Mouse (Mus musculus) kidney, embryonic 14.5 days (tissue): ENCODE measurements around the gene Jak2. TPM values are rescaled to one million over a fixed set of nuclear protein-coding genes. Genes with fewer than 3 reads are reported as not detected.

Source experiments
- ATAC-seq: fragments of 200-750 bp; cut with Nextera tagmentation; 2 replicates; pipeline ENCODE4 v1.8.0; 2017; ENCODE audit warnings: moderate number of reproducible peaks, mild to moderate bottlenecking, moderate TSS enrichment, moderate library complexity; ENCODE audit not compliant: low FRiP score, low TSS enrichment
- H3K27ac ChIP-seq: fragments of 300-500 bp; sonication (generic); 2 replicates; pipeline ENCODE4 v1.5.1; 2014; ENCODE audit warnings: low read depth, mild to moderate bottlenecking, low read length, moderate library complexity, mixed read lengths
- H3K27me3 ChIP-seq: fragments of 300-500 bp; sonication (generic); 2 replicates; pipeline ENCODE4 v1.6.1; 2014; ENCODE audit warnings: mild to moderate bottlenecking, low read length; ENCODE audit not compliant: control insufficient read depth, insufficient read depth
- H3K36me3 ChIP-seq: fragments of 300-500 bp; sonication (generic); 2 replicates; pipeline ENCODE4 v1.6.1; 2014; ENCODE audit warnings: low read length, mixed read lengths; ENCODE audit not compliant: control insufficient read depth, insufficient read depth
- H3K4me1 ChIP-seq: fragments of 300-500 bp; sonication (generic); 2 replicates; pipeline ENCODE4 v1.6.1; 2014; ENCODE audit warnings: low read length, mixed read lengths; ENCODE audit not compliant: control insufficient read depth, insufficient read depth
- H3K4me2 ChIP-seq: fragments of 300-500 bp; sonication (generic); replicated peaks from 2 replicates; pipeline ENCODE4 v1.6.1; 2014; ENCODE audit warnings: low read depth, mild to moderate bottlenecking, low read length
- H3K4me3 ChIP-seq: fragments of 300-500 bp; sonication (generic); 2 replicates; pipeline ENCODE4 v1.5.1; 2014; ENCODE audit warnings: mild to moderate bottlenecking, low read length
- H3K9ac ChIP-seq: fragments of 300-500 bp; sonication (generic); 2 replicates; pipeline ENCODE4 v1.6.1; 2014; ENCODE audit warnings: low read depth, mild to moderate bottlenecking, low read length, moderate library complexity
- H3K9me3 ChIP-seq: fragments of 300-500 bp; sonication (generic); 2 replicates; pipeline ENCODE4 v1.6.1; 2016; ENCODE audit warnings: low read length; ENCODE audit not compliant: control insufficient read depth
- WGBS: fragments of 180-500 bp; shearing (Covaris S2); extraction: QIAGEN DNeasy Blood & Tissue Kit; methylation state at CpG from one replicate; pipeline ENCODE4 v1.1.7; 2014; 5-methylcytosine and 5-hydroxymethylcytosine counted together
- polyA plus RNA-seq: library from polyadenylated mRNA; unstranded; fragments of >200 nt; fragmentation: Nextera tagmentation; extraction: Ambion mirVana; gene quantifications from 2 replicates; pipeline ENCODE4 v1.2.1, GENCODE M21; 2014

The Jak2 gene
- polyA plus RNA-seq, 1 experiment from 2014 or later, result 15.5 TPM

DNA sequence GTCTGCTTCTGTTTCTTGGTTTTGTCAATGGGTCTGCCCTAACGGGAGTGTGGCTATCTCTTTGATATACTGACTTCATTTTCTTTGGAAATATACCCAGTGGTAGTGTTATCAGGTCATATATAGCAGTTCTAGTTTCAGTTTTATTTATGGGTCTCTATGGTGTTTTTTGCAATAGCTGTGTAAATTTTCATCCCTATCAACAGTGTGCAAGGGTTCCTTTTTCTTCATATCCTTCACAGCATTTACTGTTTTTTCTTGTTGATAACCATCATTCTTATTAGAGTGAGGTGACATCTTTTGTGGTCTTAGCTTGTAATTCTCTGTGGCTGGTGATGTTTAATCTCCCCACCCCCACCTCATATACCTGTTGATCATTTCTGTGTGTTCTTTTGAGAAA lies 24.6 kb upstream of the Jak2 start:
- WGBS, result 49% methylated on average over 1 of the region's 1 CpGs
- no peaks in the 10 kb centered on the region for H3K9me3 ChIP-seq

DNA sequence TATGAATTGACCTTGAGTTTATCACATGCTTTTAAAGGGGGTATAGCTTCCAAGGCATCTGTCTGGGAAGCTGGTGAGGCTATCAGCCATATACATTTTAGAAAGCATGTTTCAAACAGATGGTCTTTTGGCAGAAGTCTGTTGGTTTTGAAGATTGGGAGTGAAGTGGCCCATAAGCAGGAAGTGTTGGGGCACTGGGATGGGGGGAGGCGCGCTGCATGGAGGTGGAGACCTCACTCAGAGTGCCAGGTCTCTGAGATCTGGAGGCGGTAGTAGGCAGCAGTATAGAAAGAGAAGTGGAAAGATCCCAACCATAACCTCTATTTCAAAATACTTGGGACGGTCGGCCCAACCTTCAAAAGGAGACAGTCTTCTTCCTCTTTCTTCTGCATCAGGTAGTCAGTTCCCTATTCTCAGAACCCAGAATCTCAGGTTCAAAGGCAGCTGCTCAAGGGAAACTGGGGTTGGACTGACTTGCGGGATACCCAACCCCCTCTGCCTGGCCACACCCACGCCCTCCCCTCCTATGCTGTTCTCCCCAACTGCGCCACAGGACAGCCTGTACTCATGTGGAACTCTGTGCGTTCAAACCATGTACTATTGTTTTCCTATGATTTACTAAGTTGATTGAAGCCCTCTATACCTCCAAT lies 23.6 kb upstream of the Jak2 start:
- H3K4me1 ChIP-seq, result no peaks in the 10 kb centered on the region
- H3K4me2 ChIP-seq, result no peak overlapping the region
- H3K9me3 ChIP-seq, result no peaks in the 10 kb centered on the region
- no peaks in the 10 kb centered on the region for H3K27me3 ChIP-seq
- no peak for ATAC-seq
- H3K9ac ChIP-seq, result no peak overlapping the region
- no peak overlapping the region for H3K4me3 ChIP-seq
- no peaks in the 10 kb centered on the region for H3K36me3 ChIP-seq
- 71% methylated on average over 9 of the region's 9 CpGs for WGBS
- H3K27ac ChIP-seq, result no peak overlapping the region

More for the DNA sequence above, 24.6 kb upstream of the Jak2 start:
- Histone ChIP-seq H3K27ac (no peak overlapping the region), H3K4me3 (no peak overlapping the region), H3K9ac (no peak overlapping the region), H3K4me1 (no peaks in the 10 kb centered on the region), H3K4me2 (no peak overlapping the region), H3K36me3 (no peaks in the 10 kb centered on the region), H3K27me3 (no peaks in the 10 kb centered on the region)
- ATAC-seq, result no peak

DNA sequence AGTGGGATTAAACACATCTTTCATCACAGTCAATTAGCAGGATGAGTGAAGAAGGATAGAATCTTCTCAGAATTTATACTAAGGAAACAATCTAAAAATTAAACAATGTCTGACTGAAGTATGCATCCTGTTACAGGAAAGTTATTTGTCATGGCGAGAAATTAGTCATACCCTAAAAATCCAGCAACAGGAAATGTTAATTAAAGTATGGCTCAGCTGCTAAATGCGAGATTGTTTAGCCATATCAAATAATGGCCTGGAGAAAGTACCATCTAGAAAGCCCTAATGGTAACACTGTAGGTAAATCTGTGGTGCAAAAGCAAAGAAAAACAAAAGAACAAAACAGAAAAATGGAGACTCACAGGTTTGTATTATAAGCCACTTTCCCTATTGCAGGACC lies 22.6 kb upstream of the Jak2 start:
- no peak for ATAC-seq
- no peak overlapping the region for H3K4me2 ChIP-seq
- no peaks in the 10 kb centered on the region for H3K9me3 ChIP-seq
- H3K36me3 ChIP-seq, result no peaks in the 10 kb centered on the region
- 76% methylated on average over 2 of the region's 2 CpGs for WGBS
- H3K9ac ChIP-seq, result no peak overlapping the region
- H3K4me1 ChIP-seq, result no peaks in the 10 kb centered on the region
- no peaks in the 10 kb centered on the region for H3K27me3 ChIP-seq
- no peak overlapping the region for H3K4me3 ChIP-seq
- no peak overlapping the region for H3K27ac ChIP-seq

DNA sequence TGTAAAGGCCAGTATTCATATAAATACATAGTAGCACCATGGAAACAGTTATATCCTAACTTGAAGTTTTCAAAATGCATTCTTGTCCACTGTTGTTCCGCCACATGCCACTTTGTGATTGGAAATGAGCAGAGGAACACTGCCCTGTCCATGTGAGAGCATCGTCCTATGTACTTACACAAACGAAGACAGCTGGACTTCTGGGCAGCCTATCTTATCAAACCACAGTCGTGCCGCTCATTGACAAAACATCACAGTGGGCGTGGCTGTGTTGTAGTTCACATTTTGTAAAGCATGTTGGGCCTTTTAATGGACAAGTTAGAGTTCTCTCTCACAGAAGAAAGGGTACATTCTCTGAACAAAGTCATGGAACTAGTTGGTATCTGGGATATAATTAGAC lies 18.9 kb upstream of the Jak2 start:
- H3K9ac ChIP-seq, result no peak overlapping the region
- WGBS, result 89% methylated on average over 6 of the region's 6 CpGs
- H3K9me3 ChIP-seq, result no peaks in the 10 kb centered on the region
- H3K27me3 ChIP-seq, result no peaks in the 10 kb centered on the region
- H3K4me1 ChIP-seq, result no peaks in the 10 kb centered on the region
- H3K4me2 ChIP-seq, result no peak overlapping the region
- no peak overlapping the region for H3K4me3 ChIP-seq
- no peaks in the 10 kb centered on the region for H3K36me3 ChIP-seq
- no peak for ATAC-seq
- H3K27ac ChIP-seq, result no peak overlapping the region

DNA sequence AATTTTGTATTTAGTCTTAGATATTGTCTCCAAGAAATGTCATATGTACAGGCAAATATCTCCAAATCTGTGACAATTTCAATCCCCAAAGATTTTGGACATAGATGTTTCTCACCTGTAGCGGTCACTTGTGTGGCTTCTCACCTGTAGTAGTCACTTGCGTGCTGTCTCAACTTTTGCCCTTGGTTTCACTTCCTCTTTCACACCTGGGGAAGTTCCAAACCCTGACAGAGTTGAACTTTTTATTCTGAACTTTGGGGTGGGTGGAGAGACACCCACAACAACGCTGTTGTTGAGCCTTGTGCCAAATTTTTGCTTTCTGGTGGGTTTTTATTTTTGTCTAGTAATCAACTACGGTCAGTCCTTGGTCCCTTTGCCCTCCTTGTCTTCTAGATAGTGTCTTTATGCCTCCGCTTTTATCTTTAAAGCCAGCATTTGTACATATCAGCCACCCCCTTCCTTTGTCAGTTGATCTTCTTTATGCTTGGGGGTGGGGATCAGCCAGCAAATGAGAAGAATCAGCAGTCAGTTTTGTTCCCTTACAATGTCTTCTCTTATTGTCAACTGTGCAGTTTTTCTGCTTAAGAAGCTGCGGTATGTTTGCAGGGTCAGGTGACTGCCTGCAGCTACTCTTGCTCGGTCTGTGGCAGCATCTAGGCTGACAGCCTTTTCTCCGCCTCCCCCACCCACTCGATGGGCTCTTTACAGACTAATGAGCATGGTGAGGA lies 14.8 kb upstream of the Jak2 start:
- H3K4me3 ChIP-seq, result no peak overlapping the region
- no peaks in the 10 kb centered on the region for H3K9me3 ChIP-seq
- no peak for ATAC-seq
- H3K27ac ChIP-seq, result no peak overlapping the region
- no peak overlapping the region for H3K9ac ChIP-seq
- no peaks in the 10 kb centered on the region for H3K27me3 ChIP-seq
- H3K36me3 ChIP-seq, result no peaks in the 10 kb centered on the region
- 0 out of 2 replicates have a peak, but pooled peaks cover 4% of the 10 kb centered on the region for H3K4me1 ChIP-seq
- no peak overlapping the region for H3K4me2 ChIP-seq
- WGBS, result 59% methylated on average over 9 of the region's 9 CpGs

DNA sequence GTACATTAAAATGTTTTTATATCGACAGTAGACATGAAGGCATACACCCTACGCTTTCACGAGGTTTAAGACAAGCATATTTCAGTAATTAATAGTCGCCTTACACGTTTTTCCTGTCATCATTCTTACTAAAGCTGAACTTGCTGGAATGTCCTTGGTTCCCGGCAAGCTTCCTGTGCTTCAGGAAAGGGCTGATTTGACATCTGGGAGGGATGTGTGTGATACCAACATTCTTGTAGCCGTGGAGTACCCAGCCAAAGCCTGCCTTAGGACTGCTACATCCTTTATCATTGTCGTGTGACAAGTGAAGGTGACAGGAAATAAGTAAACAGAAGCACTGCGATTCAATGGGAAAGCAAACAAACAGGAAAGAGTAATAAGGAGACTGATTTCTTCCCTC lies 13.5 kb upstream of the Jak2 start:
- Histone ChIP-seq H3K36me3 (no peaks in the 10 kb centered on the region), H3K4me3 (no peak overlapping the region), H3K27me3 (no peaks in the 10 kb centered on the region), H3K9me3 (no peaks in the 10 kb centered on the region), H3K27ac (no peak overlapping the region), H3K9ac (no peak overlapping the region), H3K4me1 (0 out of 2 replicates have a peak, but pooled peaks cover 4% of the 10 kb centered on the region), H3K4me2 (peak overlapping the region; percentile 8; the same call in 1 of the 2 replicates)
- ATAC-seq, result no peak
- 41% methylated on average over 9 of the region's 9 CpGs for WGBS

DNA sequence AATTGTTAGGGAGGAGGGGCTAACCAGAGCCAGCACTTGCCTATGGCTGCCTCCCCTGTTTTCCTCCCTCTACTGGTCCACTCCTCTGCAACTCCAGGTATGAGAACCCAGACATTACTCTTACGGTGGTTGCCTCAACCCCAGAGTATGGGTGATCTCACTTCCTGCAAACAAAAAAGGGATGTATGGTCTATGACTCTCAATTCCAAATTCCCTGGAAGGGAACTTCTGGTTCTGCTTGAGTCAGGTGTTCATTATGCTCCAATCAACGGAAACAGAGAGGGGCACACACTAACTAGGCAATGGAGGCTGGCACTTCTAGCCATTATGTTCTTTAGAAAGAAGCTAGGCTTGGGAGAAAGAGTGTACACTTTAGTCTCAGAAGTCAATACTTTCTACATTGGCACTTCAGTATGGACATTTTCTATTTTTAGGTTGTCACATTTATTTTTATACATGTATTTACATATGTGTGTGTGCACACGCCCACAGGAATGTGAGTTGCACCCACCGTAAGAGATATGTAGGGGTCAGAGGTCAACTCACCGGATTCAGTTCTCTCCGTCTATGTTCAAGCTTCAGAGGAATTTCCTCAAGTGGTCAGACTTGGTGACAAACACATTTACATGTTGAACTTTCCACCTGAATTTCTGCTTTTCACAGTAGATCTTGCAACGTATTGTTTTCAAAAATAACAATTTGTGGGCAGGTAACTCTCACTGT lies 12.0 kb upstream of the Jak2 start:
- Histone ChIP-seq H3K4me2 (no peak overlapping the region), H3K9ac (no peak overlapping the region), H3K9me3 (no peaks in the 10 kb centered on the region), H3K27ac (no peak overlapping the region), H3K36me3 (no peaks in the 10 kb centered on the region), H3K27me3 (no peaks in the 10 kb centered on the region), H3K4me3 (no peak overlapping the region), H3K4me1 (0 out of 2 replicates have a peak, but pooled peaks cover 4% of the 10 kb centered on the region)
- WGBS, result 77% methylated on average over 7 of the region's 7 CpGs
- ATAC-seq, result no peak

DNA sequence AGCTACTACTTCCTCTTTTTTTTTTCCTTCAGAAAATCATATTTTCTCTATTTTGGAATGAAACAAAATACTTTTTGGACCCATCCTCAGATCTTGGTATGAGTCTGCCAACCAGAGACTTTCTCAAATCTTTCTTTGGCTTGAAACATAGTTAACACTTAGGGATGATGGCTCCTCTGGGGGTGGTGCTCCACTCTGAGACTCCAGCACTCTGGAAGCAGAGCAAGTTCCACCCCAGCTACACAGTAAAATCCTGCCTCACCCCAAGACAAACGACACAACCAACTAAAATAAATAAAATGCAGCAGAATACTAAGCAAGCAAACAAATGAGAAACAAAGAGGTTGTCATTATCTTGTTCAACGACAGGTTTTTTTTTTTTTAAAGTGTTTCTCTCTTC lies 11.0 kb upstream of the Jak2 start:
- Histone ChIP-seq H3K4me1 (0 out of 2 replicates have a peak, but pooled peaks cover 4% of the 10 kb centered on the region), H3K4me2 (no peak overlapping the region), H3K4me3 (no peak overlapping the region), H3K27me3 (no peaks in the 10 kb centered on the region), H3K9ac (no peak overlapping the region), H3K27ac (no peak overlapping the region), H3K9me3 (no peaks in the 10 kb centered on the region), H3K36me3 (no peaks in the 10 kb centered on the region)
- ATAC-seq, result no peak
- WGBS, result 61% methylated on average over 2 of the region's 2 CpGs

DNA sequence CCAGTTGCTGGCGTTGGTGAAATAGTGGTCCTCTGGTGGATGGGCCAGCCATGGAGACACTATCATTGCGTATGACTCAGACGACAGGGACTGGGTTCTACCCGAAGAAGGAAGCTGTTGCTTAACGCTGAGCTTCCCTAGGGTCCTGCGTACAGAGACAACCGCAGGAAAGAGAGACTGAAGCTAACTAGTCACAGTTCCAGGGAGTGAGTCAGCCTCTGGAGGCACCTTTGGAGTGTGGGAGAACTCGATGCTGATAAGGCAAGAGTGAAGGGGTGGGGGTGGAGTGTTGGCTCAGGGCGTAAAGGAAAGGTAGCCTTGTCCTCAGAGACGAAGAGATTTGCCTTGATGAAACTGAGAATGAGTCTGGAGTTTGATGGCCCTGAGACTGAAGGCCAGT lies 10.0 kb upstream of the Jak2 start:
- WGBS, result 77% methylated on average over 10 of the region's 10 CpGs
- no peak for ATAC-seq
- no peaks in the 10 kb centered on the region for H3K36me3 ChIP-seq
- H3K9ac ChIP-seq, result no peak overlapping the region
- 0 out of 2 replicates have a peak, but pooled peaks cover 4% of the 10 kb centered on the region for H3K4me1 ChIP-seq
- H3K27me3 ChIP-seq, result no peaks in the 10 kb centered on the region
- H3K27ac ChIP-seq, result no peak overlapping the region
- no peaks in the 10 kb centered on the region for H3K9me3 ChIP-seq
- no peak overlapping the region for H3K4me2 ChIP-seq
- H3K4me3 ChIP-seq, result no peak overlapping the region
